Mouse (Mus musculus) embryonic fibroblast, embryonic 13.5 days (primary cell): ENCODE results near the gene Celsr1. TPM values are rescaled to one million over a fixed set of nuclear protein-coding genes. Genes with fewer than 3 reads are reported as not detected.
"Not testable (repeated sequence)": the region's sequence is repeated elsewhere in the genome, so short reads cannot be mapped to it uniquely, and the experiment has no call there.

Experiments used
- H3K27ac ChIP-seq: 2 replicates; pipeline ENCODE4 v1.5.1; 2012; ENCODE audit warnings: low read length, control low read depth, inconsistent platforms; ENCODE audit not compliant: insufficient read depth
- H3K4me1 ChIP-seq: 2 replicates; pipeline ENCODE4 v1.6.1; 2011; ENCODE audit warnings: low read length; ENCODE audit not compliant: control insufficient read depth, insufficient read depth
- H3K4me3 ChIP-seq: 2 replicates; pipeline ENCODE4 v1.5.1; 2011; ENCODE audit warnings: mild to moderate bottlenecking, control low read depth, low read length; ENCODE audit not compliant: insufficient read depth
- CTCF ChIP-seq: IDR thresholded peaks from 2 replicates; pipeline ENCODE4 v1.5.1; 2011; ENCODE audit warnings: mild to moderate bottlenecking, control low read depth, low read length, moderate library complexity, borderline replicate concordance; ENCODE audit not compliant: insufficient read depth
- POLR2A ChIP-seq: IDR thresholded peaks from 2 replicates; pipeline ENCODE4 v1.6.1; 2011; ENCODE audit warnings: low read depth, mild to moderate bottlenecking, control low read depth, low read length, moderate library complexity
- polyA plus RNA-seq: library from polyadenylated mRNA; stranded (reverse); fragments of >200 nt; gene quantifications from 2 replicates; pipeline ENCODE4 v1.2.4, GENCODE M21; 2011; ENCODE audit warnings: low read depth; ENCODE audit not compliant: missing spikeins, insufficient read length

Gene Celsr1
- polyA plus RNA-seq, 1 experiment = 0.91 TPM

- TF ChIP-seq POLR2A (no peak), CTCF (no peak)
- Histone ChIP-seq H3K4me1 (peaks cover 10% of the 10 kb centered on the region; the same call in 1 of the 2 replicates), H3K27ac (no peak within 1 kb of the TSS), H3K4me3 (peak within 1 kb of the TSS; percentile 53)
These were observed 23.8 kb upstream of the Celsr1 start, which contains the start of gene Gramd4 for GRCm38 (mm10) chr15:86057413-86057812. Gene Gramd4 (plus strand): TSS chr15:86057695.

DNA sequence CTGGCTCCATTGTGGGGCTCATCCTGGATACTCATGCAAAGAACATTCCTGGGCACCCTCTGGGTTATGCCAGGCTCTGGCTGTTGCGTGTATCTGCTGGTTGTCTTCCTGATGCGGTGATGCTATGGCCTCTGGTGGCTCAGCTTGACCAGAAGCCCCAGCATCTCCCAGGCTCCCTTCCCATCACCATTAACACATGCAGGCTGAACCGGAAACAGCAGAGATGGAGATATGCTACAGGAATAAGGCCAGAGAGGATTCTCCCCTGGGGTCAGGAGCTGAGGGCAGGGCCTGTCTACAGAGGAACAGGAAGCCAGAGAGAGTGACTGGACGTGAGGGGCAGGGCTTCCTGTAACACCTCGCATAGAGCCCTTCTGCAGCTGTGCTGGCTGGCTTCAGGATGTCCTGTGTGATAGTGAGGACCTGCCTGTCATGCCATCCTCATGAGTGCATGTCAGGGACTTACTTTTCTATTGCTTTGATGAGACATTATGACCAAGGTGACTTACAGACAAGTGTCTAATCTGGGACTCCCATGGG is 22.7 kb upstream of the Celsr1 start:
- H3K4me1 ChIP-seq = peaks cover 8% of the 10 kb centered on the region; the same call in 1 of the 2 replicates
- TF ChIP-seq POLR2A = no peak
- TF ChIP-seq CTCF = no peak
- no peak overlapping the region for H3K4me3 ChIP-seq
- no peak overlapping the region for H3K27ac ChIP-seq

GRCm38 (mm10) chr15:86054861-86055260 is 21.3 kb upstream of the Celsr1 start:
- not testable (repeated sequence) for H3K4me1 ChIP-seq, H3K27ac ChIP-seq, H3K4me3 ChIP-seq

GRCm38 (mm10) chr15:86053890-86054536 is 20.4 kb upstream of the Celsr1 start:
- Histone ChIP-seq H3K27ac (no peak overlapping the region), H3K4me3 (no peak overlapping the region), H3K4me1 (0 out of 2 replicates have a peak, but pooled peaks cover 2% of the 10 kb centered on the region)
- TF ChIP-seq CTCF = peak; percentile 86
- TF ChIP-seq POLR2A = no peak

- Histone ChIP-seq H3K27ac (no peak overlapping the region), H3K4me1 (no peaks in the 10 kb centered on the region), H3K4me3 (no peak overlapping the region)
- TF ChIP-seq POLR2A = no peak
- no peak for TF ChIP-seq CTCF
These were observed 18.4 kb upstream of the Celsr1 start for GRCm38 (mm10) chr15:86051878-86052478.

DNA sequence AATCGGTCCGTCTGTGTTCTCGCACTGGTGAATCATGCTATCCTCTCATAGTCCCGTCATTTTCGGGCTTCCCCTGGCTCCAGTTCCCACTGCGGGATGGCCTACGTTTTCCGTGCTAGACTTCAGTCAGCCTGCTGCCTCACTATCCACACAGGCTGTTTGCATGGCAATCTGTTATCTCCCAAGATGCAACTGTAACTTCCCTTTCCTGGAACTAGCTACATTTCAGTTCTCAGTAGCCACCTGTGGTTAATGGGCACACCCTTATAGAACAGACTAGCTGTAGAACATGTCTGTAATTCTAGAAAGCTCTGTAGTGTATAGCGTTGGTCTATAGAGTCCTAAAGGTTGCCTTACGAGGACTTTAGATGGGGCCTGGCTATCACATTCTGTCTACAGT is 17.6 kb upstream of the Celsr1 start:
- H3K4me1 ChIP-seq = no peaks in the 10 kb centered on the region
- no peak overlapping the region for H3K4me3 ChIP-seq
- TF ChIP-seq CTCF (no peak), POLR2A (no peak)
- H3K27ac ChIP-seq = no peak overlapping the region

DNA sequence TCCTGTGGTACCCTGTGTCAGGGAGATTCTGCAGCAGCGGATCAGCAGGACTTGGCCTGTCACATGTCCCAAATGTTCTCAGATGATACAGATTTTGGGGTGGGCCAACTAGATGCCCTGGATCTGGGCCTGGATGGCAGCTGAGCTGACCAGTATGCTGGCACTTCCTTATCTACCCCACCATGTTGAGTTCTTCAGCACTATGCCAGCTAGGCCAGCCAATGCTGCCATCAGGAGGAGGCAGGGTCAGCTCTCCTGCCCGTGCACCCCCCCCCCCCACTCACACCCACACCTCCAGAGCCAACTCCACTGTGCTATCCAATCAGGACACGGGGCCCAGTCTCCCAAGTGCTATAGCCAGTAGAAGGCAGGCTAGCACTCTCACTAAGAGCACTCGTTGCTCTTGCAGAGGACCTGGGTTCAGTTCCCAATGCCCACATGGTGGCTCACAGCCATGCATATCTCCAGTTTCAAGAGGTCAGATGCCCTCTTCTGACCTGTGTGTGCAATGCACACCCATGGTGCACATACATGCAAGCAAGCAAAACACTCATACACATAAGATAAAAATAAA is 16.7 kb upstream of the Celsr1 start:
- no peak for TF ChIP-seq CTCF
- no peak for TF ChIP-seq POLR2A
- H3K4me3 ChIP-seq = no peak overlapping the region

GRCm38 (mm10) chr15:86049510-86049909 is 15.9 kb upstream of the Celsr1 start:
- H3K4me3 ChIP-seq = no peak overlapping the region
- no peak overlapping the region for H3K27ac ChIP-seq
- TF ChIP-seq CTCF (no peak), POLR2A (no peak)
- no peaks in the 10 kb centered on the region for H3K4me1 ChIP-seq

More for the DNA sequence above, 16.7 kb upstream of the Celsr1 start:
- no peaks in the 10 kb centered on the region for H3K4me1 ChIP-seq
- no peak overlapping the region for H3K27ac ChIP-seq

GRCm38 (mm10) chr15:86042364-86042763 is 8.8 kb upstream of the Celsr1 start:
- no peaks in the 10 kb centered on the region for H3K4me1 ChIP-seq
- H3K4me3 ChIP-seq = no peak overlapping the region
- no peak overlapping the region for H3K27ac ChIP-seq
- no peak for TF ChIP-seq POLR2A
- no peak for TF ChIP-seq CTCF

DNA sequence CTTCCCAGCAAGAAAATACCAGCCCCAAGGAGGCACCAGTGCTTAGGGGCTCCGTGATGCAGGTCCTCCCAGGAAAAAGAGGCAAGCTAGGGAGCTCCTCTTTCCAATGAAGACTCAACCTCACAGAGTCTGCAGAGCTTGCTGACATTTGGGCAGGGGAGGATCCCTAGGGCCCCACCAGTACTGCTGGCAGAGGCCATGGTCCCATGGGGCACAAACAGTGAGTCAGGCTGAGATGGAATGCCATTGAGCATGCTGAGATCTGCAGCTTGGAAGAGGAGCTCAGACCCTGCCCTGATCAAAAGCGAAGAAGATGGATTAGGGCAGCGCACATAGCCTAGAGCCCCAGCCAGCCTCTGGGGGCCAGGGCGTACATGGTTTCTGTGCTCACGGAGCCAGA is 7.8 kb upstream of the Celsr1 start:
- no peaks in the 10 kb centered on the region for H3K4me1 ChIP-seq
- no peak overlapping the region for H3K27ac ChIP-seq
- no peak for TF ChIP-seq CTCF
- TF ChIP-seq POLR2A = no peak
- H3K4me3 ChIP-seq = no peak overlapping the region
